Mouse (Mus musculus): ENCODE results near the gene Atp5f1.

GRCm38 (mm10) chr3:105960700-105961099 lies 801 bp upstream of the Atp5f1 start:
- TF ChIP-seq POLR2A (IDR thresholded peaks at IDR 0.05; ENCODE audit: low read depth, low read length) (no peak), CTCF (IDR thresholded peaks at IDR 0.05; ENCODE audit: extremely low read depth, insufficient read depth, insufficient read length, insufficient replicate concordance) (no peak)

All from spleen, adult 2 months (tissue).